Mouse (Mus musculus): Measurements from ENCODE around the gene Saa1. TPM values are rescaled to one million over a fixed set of nuclear protein-coding genes. Genes with fewer than 3 reads are reported as not detected.

Gene Saa1
- polyA plus RNA-seq, 1 experiment, result 0.15 TPM

- peaks cover 42% of the 10 kb centered on the region for H3K4me1 ChIP-seq (ENCODE audit: control insufficient read depth, insufficient read depth, low read length)
- no peak within 1 kb of the TSS for H3K4me3 ChIP-seq (replicated peaks; ENCODE audit: insufficient read depth, low read depth, low read length)
- TF ChIP-seq CTCF (IDR thresholded peaks at IDR 0.05; ENCODE audit: borderline replicate concordance, insufficient read depth, low read depth, low read length) (no peak), POLR2A (IDR thresholded peaks at IDR 0.05; ENCODE audit: borderline replicate concordance, insufficient read depth, low read length) (no peak)
- no peaks in the 10 kb centered on the region for H3K27me3 ChIP-seq (ENCODE audit: control insufficient read depth, insufficient read depth, low read length)
- H3K27ac ChIP-seq (ENCODE audit: insufficient read depth, low read length), result peak within 1 kb of the TSS; percentile 68; the same call in 1 of the 2 replicates
- no peak for DNase-seq
- WGBS, result 91% methylated on average over 5 of the region's 5 CpGs
These were observed 27.2 kb downstream of the Saa1 start, which contains the start of gene Saa3 for GRCm38 (mm10) chr7:46715600-46715999. Saa3 (minus strand) TSS chr7:46715700.

- H3K4me3 ChIP-seq (replicated peaks; ENCODE audit: insufficient read depth, low read depth, low read length), result no peak overlapping the region
- 25% methylated on average over 6 of the region's 6 CpGs for WGBS
- no peaks in the 10 kb centered on the region for H3K27me3 ChIP-seq (ENCODE audit: control insufficient read depth, insufficient read depth, low read length)
- H3K4me1 ChIP-seq (ENCODE audit: control insufficient read depth, insufficient read depth, low read length), result peaks cover 31% of the 10 kb centered on the region
- DNase-seq, result peak; percentile 78 to 83
- H3K27ac ChIP-seq (ENCODE audit: insufficient read depth, low read length), result 0 out of 2 replicates have a peak overlapping the region, but pooled peaks have one; percentile 29
- TF ChIP-seq POLR2A (IDR thresholded peaks at IDR 0.05; ENCODE audit: borderline replicate concordance, insufficient read depth, low read length) (no peak), CTCF (IDR thresholded peaks at IDR 0.05; ENCODE audit: borderline replicate concordance, insufficient read depth, low read depth, low read length) (peak; percentile 84)
These were observed 28.3 kb downstream of the Saa1 start for GRCm38 (mm10) chr7:46714518-46714917.

- 74% methylated on average over 6 of the region's 6 CpGs for WGBS
- no peak overlapping the region for H3K27ac ChIP-seq (ENCODE audit: insufficient read depth, low read length)
These were observed 30.5 kb downstream of the Saa1 start for GRCm38 (mm10) chr7:46712250-46712649.

DNA sequence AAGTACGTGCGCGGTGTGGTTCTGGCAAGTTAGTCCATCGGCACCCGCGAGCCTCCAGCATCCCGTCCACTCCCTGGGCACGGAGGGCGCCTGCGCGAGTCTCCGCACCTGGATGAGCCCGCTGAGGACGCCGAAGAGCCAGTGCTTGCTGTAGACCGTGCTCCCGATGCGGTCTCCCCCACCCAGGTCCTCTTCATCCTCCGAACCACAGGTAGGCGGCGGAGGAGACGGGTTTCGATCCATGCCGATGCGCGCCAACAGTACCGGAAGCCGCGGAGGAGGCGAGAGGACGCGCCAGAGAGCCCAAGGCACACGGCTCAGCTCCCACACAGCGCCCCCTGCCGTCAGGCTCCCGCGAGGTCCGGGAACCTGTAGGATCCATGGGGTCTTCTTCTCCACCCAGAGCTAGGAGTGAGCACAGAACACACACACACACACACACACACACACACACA, 32.4 kb downstream of the Saa1 start, which contains the start of gene Saal1:
TSS of gene Saal1 (minus strand) at position 291 of the 455 bp plus-strand sequence.
- TF ChIP-seq CTCF (IDR thresholded peaks at IDR 0.05; ENCODE audit: borderline replicate concordance, insufficient read depth, low read depth, low read length) (peak; percentile 84), POLR2A (IDR thresholded peaks at IDR 0.05; ENCODE audit: borderline replicate concordance, insufficient read depth, low read length) (peak; percentile 62; the same call in 1 of the 2 replicates)
- Histone ChIP-seq H3K4me1 (ENCODE audit: control insufficient read depth, insufficient read depth, low read length) (peaks cover 4% of the 10 kb centered on the region; the same call in 1 of the 2 replicates), H3K27me3 (ENCODE audit: control insufficient read depth, insufficient read depth, low read length) (no peaks in the 10 kb centered on the region), H3K4me3 (replicated peaks; ENCODE audit: insufficient read depth, low read depth, low read length) (peak within 1 kb of the TSS; percentile 72), H3K27ac (ENCODE audit: insufficient read depth, low read length) (peak within 1 kb of the TSS; percentile 75)
- DNase-seq, result peak; percentile 85 to 89
- WGBS, result under 1% methylated on average over 38 of the region's 38 CpGs

More at GRCm38 (mm10) chr7:46712250-46712649, 30.5 kb downstream of the Saa1 start:
- no peak for DNase-seq
- H3K4me1 ChIP-seq (ENCODE audit: control insufficient read depth, insufficient read depth, low read length), result peaks cover 12% of the 10 kb centered on the region
- no peaks in the 10 kb centered on the region for H3K27me3 ChIP-seq (ENCODE audit: control insufficient read depth, insufficient read depth, low read length)
- H3K4me3 ChIP-seq (replicated peaks; ENCODE audit: insufficient read depth, low read depth, low read length), result no peak overlapping the region
- TF ChIP-seq CTCF (IDR thresholded peaks at IDR 0.05; ENCODE audit: borderline replicate concordance, insufficient read depth, low read depth, low read length) (no peak), POLR2A (IDR thresholded peaks at IDR 0.05; ENCODE audit: borderline replicate concordance, insufficient read depth, low read length) (no peak)

DNA sequence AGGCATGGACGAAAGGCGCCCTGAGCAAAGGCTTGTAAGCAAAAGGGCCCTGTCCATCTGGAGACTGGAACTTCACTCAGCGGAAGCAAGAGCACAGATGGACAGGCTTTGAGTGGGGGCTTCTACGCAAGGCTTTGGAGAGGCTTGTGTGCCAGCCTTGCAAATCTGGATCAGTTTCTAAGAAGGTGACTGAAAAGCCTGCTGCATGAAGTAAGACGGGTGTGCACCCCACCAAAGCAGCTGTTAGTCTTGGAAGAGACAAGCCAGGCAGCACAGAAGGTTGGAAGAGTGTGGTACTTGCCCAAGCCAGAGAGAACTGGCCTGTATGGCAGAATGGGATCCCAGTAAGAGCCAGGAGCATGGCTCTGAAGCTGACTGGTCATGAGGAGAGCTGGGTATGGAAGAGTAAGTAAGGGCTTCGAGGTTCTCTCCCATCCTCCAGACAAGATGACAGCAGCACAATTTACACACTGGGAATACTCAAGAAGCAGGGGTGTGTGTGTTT, 42.2 kb downstream of the Saa1 start:
- WGBS, result 24% methylated on average over 6 of the region's 6 CpGs

GRCm38 (mm10) chr7:46696754-46697153, 46.0 kb downstream of the Saa1 start:
- H3K27me3 ChIP-seq (ENCODE audit: control insufficient read depth, insufficient read depth, low read length), result no peaks in the 10 kb centered on the region
- peaks cover 5% of the 10 kb centered on the region; the same call in 1 of the 2 replicates for H3K4me1 ChIP-seq (ENCODE audit: control insufficient read depth, insufficient read depth, low read length)
- no peak for DNase-seq
- no peak overlapping the region for H3K4me3 ChIP-seq (replicated peaks; ENCODE audit: insufficient read depth, low read depth, low read length)
- TF ChIP-seq CTCF (IDR thresholded peaks at IDR 0.05; ENCODE audit: borderline replicate concordance, insufficient read depth, low read depth, low read length), result no peak
- no peak for TF ChIP-seq POLR2A (IDR thresholded peaks at IDR 0.05; ENCODE audit: borderline replicate concordance, insufficient read depth, low read length)
- H3K27ac ChIP-seq (ENCODE audit: insufficient read depth, low read length), result no peak overlapping the region
- 89% methylated on average over 1 of the region's 1 CpGs for WGBS

More for the DNA sequence above, 42.2 kb downstream of the Saa1 start:
- no peaks in the 10 kb centered on the region for H3K27me3 ChIP-seq (ENCODE audit: control insufficient read depth, insufficient read depth, low read length)
- TF ChIP-seq POLR2A (IDR thresholded peaks at IDR 0.05; ENCODE audit: borderline replicate concordance, insufficient read depth, low read length), result no peak
- no peak for TF ChIP-seq CTCF (IDR thresholded peaks at IDR 0.05; ENCODE audit: borderline replicate concordance, insufficient read depth, low read depth, low read length)
- H3K27ac ChIP-seq (ENCODE audit: insufficient read depth, low read length), result no peak overlapping the region
- peaks cover 5% of the 10 kb centered on the region; the same call in 1 of the 2 replicates for H3K4me1 ChIP-seq (ENCODE audit: control insufficient read depth, insufficient read depth, low read length)
- DNase-seq, result peak; percentile 38 to 72
- no peak overlapping the region for H3K4me3 ChIP-seq (replicated peaks; ENCODE audit: insufficient read depth, low read depth, low read length)

Other genes with a start within 250 kb of the Saa1 start
- 38.7 and 41.1 TPM in 2 replicates for gene Sergef, start 103.2 kb downstream of the Saa1 start, polyA plus RNA-seq (2012; rRNA removed)
- gene Tph1, start 70.4 kb downstream of the Saa1 start, polyA plus RNA-seq (2012; rRNA removed), result 0.10 TPM in 1 of 2 replicates, not detected in the other
- gene Saal1, start 32.3 kb downstream of the Saa1 start, polyA plus RNA-seq (2012; rRNA removed), result 12.4 and 13.7 TPM in 2 replicates
- not detected in 2 replicates for gene Saa3, start 27.3 kb downstream of the Saa1 start, polyA plus RNA-seq (2012; rRNA removed)
- gene Saa4, start 10.4 kb downstream of the Saa1 start, polyA plus RNA-seq (2012; rRNA removed), result not detected in 2 replicates
- 0.19 TPM in 1 of 2 replicates, not detected in the other for gene Saa2, start 8.8 kb upstream of the Saa1 start, polyA plus RNA-seq (2012; rRNA removed)
- 20.8 and 21.7 TPM in 2 replicates for gene Hps5, start 53.1 kb upstream of the Saa1 start, polyA plus RNA-seq (2012; rRNA removed)
- gene Gtf2h1, start 53.1 kb upstream of the Saa1 start, polyA plus RNA-seq (2012; rRNA removed), result 33.2 and 33.8 TPM in 2 replicates
- 209 and 227 TPM in 2 replicates for gene Ldha, start 98.5 kb upstream of the Saa1 start, polyA plus RNA-seq (2012; rRNA removed)
- not detected in 2 replicates for gene Ldhc, start 118.2 kb upstream of the Saa1 start, polyA plus RNA-seq (2012; rRNA removed)
- 80.5 and 87.8 TPM in 2 replicates for gene Tsg101, start 177.0 kb upstream of the Saa1 start, polyA plus RNA-seq (2012; rRNA removed)
- 7.4 and 8.0 TPM in 2 replicates for gene Uevld, start 215.5 kb upstream of the Saa1 start, polyA plus RNA-seq (2012; rRNA removed)
- gene Gm9999, start 240.6 kb upstream of the Saa1 start, polyA plus RNA-seq (2012; rRNA removed), result not detected in 2 replicates